Mouse (Mus musculus) embryonic fibroblast, embryonic 13.5 days (primary cell): ENCODE data around the gene Zfp42. TPM values are rescaled to one million over a fixed set of nuclear protein-coding genes. Genes with fewer than 3 reads are reported as not detected.

ENCODE experiments used
- H3K27ac ChIP-seq: 2 replicates; pipeline ENCODE4 v1.5.1; 2012; ENCODE audit warnings: low read length, control low read depth, inconsistent platforms; ENCODE audit not compliant: insufficient read depth
- H3K4me1 ChIP-seq: 2 replicates; pipeline ENCODE4 v1.6.1; 2011; ENCODE audit warnings: low read length; ENCODE audit not compliant: control insufficient read depth, insufficient read depth
- H3K4me3 ChIP-seq: 2 replicates; pipeline ENCODE4 v1.5.1; 2011; ENCODE audit warnings: mild to moderate bottlenecking, control low read depth, low read length; ENCODE audit not compliant: insufficient read depth
- CTCF ChIP-seq: IDR thresholded peaks from 2 replicates; pipeline ENCODE4 v1.5.1; 2011; ENCODE audit warnings: mild to moderate bottlenecking, control low read depth, low read length, moderate library complexity, borderline replicate concordance; ENCODE audit not compliant: insufficient read depth
- POLR2A ChIP-seq: IDR thresholded peaks from 2 replicates; pipeline ENCODE4 v1.6.1; 2011; ENCODE audit warnings: low read depth, mild to moderate bottlenecking, control low read depth, low read length, moderate library complexity
- polyA plus RNA-seq: library from polyadenylated mRNA; stranded (reverse); fragments of >200 nt; gene quantifications from 2 replicates; pipeline ENCODE4 v1.2.4, GENCODE M21; 2011; ENCODE audit warnings: low read depth; ENCODE audit not compliant: missing spikeins, insufficient read length

Zfp42 gene
- polyA plus RNA-seq, 1 experiment = not detected

GRCm38 (mm10) chr8:43260961-43261360 is 45.8 kb downstream of the Zfp42 start:
- TF ChIP-seq CTCF = no peak
- no peak for TF ChIP-seq POLR2A
- no peak overlapping the region for H3K4me3 ChIP-seq
- no peak overlapping the region for H3K27ac ChIP-seq
- no peaks in the 10 kb centered on the region; the same call in 1 of the 2 replicates for H3K4me1 ChIP-seq

- TF ChIP-seq CTCF = no peak
- no peak for TF ChIP-seq POLR2A
- Histone ChIP-seq H3K4me3 (no peak overlapping the region), H3K4me1 (no peaks in the 10 kb centered on the region; the same call in 1 of the 2 replicates), H3K27ac (no peak overlapping the region)
Measured at GRCm38 (mm10) chr8:43257886-43258285, 48.9 kb downstream of the Zfp42 start.

- no peak overlapping the region for H3K27ac ChIP-seq
- H3K4me1 ChIP-seq = no peaks in the 10 kb centered on the region
- H3K4me3 ChIP-seq = no peak overlapping the region
- no peak for TF ChIP-seq CTCF
- TF ChIP-seq POLR2A = no peak
Measured at GRCm38 (mm10) chr8:43255695-43256094, 51.1 kb downstream of the Zfp42 start.

GRCm38 (mm10) chr8:43251653-43252052 is 55.1 kb downstream of the Zfp42 start:
- Histone ChIP-seq H3K4me1 (no peaks in the 10 kb centered on the region), H3K4me3 (no peak overlapping the region), H3K27ac (no peak overlapping the region)
- TF ChIP-seq POLR2A (no peak), CTCF (no peak)

GRCm38 (mm10) chr8:43248707-43249106 is 58.1 kb downstream of the Zfp42 start:
- no peaks in the 10 kb centered on the region for H3K4me1 ChIP-seq
- TF ChIP-seq POLR2A (no peak), CTCF (no peak)
- no peak overlapping the region for H3K4me3 ChIP-seq
- no peak overlapping the region for H3K27ac ChIP-seq

Other genes with a start within 250 kb of the Zfp42 start
- not detected in 2 replicates for gene Triml1, start 165.5 kb downstream of the Zfp42 start, polyA plus RNA-seq
- not detected in 2 replicates for gene Triml2, start 126.4 kb downstream of the Zfp42 start, polyA plus RNA-seq
- gene Adam26b, start 221.1 kb upstream of the Zfp42 start, polyA plus RNA-seq = not detected in 2 replicates